Mouse (Mus musculus): ENCODE measurements around the gene Ybx3. TPM values are rescaled to one million over a fixed set of nuclear protein-coding genes. Genes with fewer than 3 reads are reported as not detected.

The Ybx3 gene
- 53.6 TPM for polyA plus RNA-seq (2014; fragmentation: Illumina TruSeq; extraction: RNeasy Lipid Tissue Mini Kit (QIAGEN cat#74804); ENCODE audit: low replicate concordance)

GRCm38 (mm10) chr6:131388040-131389021, at the start of gene Ybx3:
TSS of gene Ybx3 (minus strand) at chr6:131388476.

GRCm38 (mm10) chr6:131353352-131353919, 34.8 kb downstream of the Ybx3 start, which contains the start of gene Styk1:
TSS of gene Styk1 (minus strand) at chr6:131353597.

Other genes starting within 250 kb of the Ybx3 start
- 33.1 TPM for gene Klra2, start 141.1 kb downstream of the Ybx3 start, polyA plus RNA-seq (2014; fragmentation: Illumina TruSeq; extraction: RNeasy Lipid Tissue Mini Kit (QIAGEN cat#74804); ENCODE audit: low replicate concordance)
- gene Magohb, start 95.2 kb downstream of the Ybx3 start, polyA plus RNA-seq (2014; fragmentation: Illumina TruSeq; extraction: RNeasy Lipid Tissue Mini Kit (QIAGEN cat#74804); ENCODE audit: low replicate concordance): 52.9 TPM
- gene Styk1, start 34.9 kb downstream of the Ybx3 start, polyA plus RNA-seq (2014; fragmentation: Illumina TruSeq; extraction: RNeasy Lipid Tissue Mini Kit (QIAGEN cat#74804); ENCODE audit: low replicate concordance): 163 TPM
- not detected for gene 5430401F13Rik, start 97.9 kb upstream of the Ybx3 start, polyA plus RNA-seq (2014; fragmentation: Illumina TruSeq; extraction: RNeasy Lipid Tissue Mini Kit (QIAGEN cat#74804); ENCODE audit: low replicate concordance)
- gene Gm6619, start 97.9 kb upstream of the Ybx3 start, polyA plus RNA-seq (2014; fragmentation: Illumina TruSeq; extraction: RNeasy Lipid Tissue Mini Kit (QIAGEN cat#74804); ENCODE audit: low replicate concordance): not detected
- gene Tas2r130, start 242.4 kb upstream of the Ybx3 start, polyA plus RNA-seq (2014; fragmentation: Illumina TruSeq; extraction: RNeasy Lipid Tissue Mini Kit (QIAGEN cat#74804); ENCODE audit: low replicate concordance): not detected

Data from small intestine, adult 10 weeks (tissue).